Mouse (Mus musculus): ENCODE measurements around the gene Aldh9a1. TPM values are rescaled to one million over a fixed set of nuclear protein-coding genes. Genes with fewer than 3 reads are reported as not detected.
A peak's percentile ranks its signal among the peaks of the same experiment; 100 is the strongest.

The Aldh9a1 gene
- 10 to 100 TPM; 18.4 to 20.4 TPM for total RNA-seq (2021)
- 31.5 and 49.6 TPM in 2 replicates for polyA plus RNA-seq (2012; rRNA removed)
- long read RNA-seq, transcript Aldh9a1-201 (11 exons, 2,835 nt): major isoform, 18 of 25 reads
- long read RNA-seq, partial matches to known transcripts: 1 of 25 reads
- long read RNA-seq, other reads (novel, unspliced or antisense): 6 of 25 reads

DNA sequence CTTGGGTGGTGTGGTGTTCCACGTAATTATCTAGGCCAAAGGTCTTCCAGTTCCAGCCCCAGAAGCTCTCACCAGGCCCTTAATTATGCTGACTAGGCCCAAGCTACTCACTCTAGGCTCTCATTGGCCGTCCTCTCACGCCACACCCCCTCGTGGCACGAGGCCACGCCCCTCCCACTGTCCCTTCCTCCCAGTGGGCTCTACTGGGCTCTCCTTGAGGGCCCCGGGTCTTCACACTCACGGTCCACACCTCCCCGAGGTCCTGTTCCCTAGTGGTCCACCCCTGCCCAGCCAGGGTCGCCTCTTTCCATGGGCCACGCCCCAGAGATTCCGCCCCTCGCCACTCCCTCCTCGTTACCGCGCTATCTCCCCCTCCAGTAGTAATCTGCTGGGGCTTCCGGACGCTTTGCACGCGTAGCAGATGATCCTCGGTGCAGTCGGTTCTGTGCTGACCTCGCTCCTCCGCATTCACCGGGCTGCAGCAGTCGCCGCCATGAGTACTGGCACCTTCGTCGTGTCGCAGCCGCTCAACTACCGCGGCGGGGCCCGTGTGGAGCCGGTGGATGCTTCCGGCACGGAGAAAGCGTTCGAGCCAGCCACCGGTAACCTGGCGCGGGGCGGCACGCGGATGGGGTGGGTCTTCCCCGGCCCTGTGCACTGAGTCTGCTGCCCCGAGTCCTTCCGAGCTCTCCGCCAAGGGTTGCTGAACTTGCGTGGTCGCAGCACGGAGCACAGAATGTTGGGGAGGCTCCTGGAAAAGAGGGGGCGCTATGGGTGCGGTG, at the start of gene Aldh9a1:
Gene Aldh9a1 (plus strand): TSS at position 177 of the 782 bp plus-strand sequence.
- TF ChIP-seq POLR2A (IDR thresholded peaks at IDR 0.05; ENCODE audit: insufficient read depth, low read depth, low read length): peak; percentile 50; the same call in 1 of the 2 replicates
- TF ChIP-seq EP300 (IDR thresholded peaks at IDR 0.05; ENCODE audit: insufficient read depth, low read depth, low read length): 0 out of 2 replicates have a peak, but pooled peaks have one; percentile 55
- TF ChIP-seq CTCF (IDR thresholded peaks at IDR 0.05): no peak
- H3K4me1 ChIP-seq (ENCODE audit: control insufficient read depth, insufficient read depth, low read length): no peaks in the 10 kb centered on the region; the same call in 1 of the 2 replicates
- H3K27ac ChIP-seq: peak within 1 kb of the TSS; percentile 95
- H3K9ac ChIP-seq (ENCODE audit: low read depth, low read length): peak within 1 kb of the TSS; percentile 92
- no peaks in the 10 kb centered on the region for H3K36me3 ChIP-seq (ENCODE audit: control insufficient read depth, insufficient read depth, low read length)
- H3K79me2 ChIP-seq (replicated peaks; ENCODE audit: control insufficient read depth, insufficient read depth, low read length): no peaks in the 10 kb centered on the region
- H3K27me3 ChIP-seq (ENCODE audit: control insufficient read depth, insufficient read depth, low read length): no peaks in the 10 kb centered on the region
- DNase-seq: peak; percentile 92 to 95
- WGBS: under 1% methylated on average over 55 of the region's 55 CpGs
- intact Hi-C loops (cut with DNase I): loop anchor here (2.0 to 5.0 kb wide), 3 partner anchors 15 to 43 kb away; partner anchors contain the start of genes Mgst3 and Tmco1
- peak within 1 kb of the TSS; percentile 84 for H3K4me3 ChIP-seq

DNA sequence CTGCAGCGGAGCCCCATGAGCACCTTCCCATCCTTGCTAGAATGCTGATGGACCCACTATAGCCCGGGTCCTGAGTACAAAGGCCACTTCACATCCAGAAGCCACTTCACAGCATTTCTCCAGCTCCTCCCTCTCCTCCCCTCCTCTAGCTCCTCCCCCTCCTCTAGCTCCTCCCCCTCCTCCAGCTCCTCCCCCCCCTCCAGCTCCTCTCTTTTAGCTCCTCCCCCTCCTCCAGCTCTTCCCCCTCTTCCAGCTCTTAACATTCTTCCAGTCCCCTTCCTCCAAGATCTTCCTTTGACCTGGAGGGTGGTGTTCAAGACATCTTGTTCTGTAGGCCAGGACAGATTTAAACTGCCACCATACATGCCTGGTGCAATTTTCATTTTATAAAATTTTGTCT, 49.7 kb upstream of the Aldh9a1 start:
- no peaks in the 10 kb centered on the region for H3K4me1 ChIP-seq (ENCODE audit: control insufficient read depth, insufficient read depth, low read length)
- no peaks in the 10 kb centered on the region for H3K79me2 ChIP-seq (replicated peaks; ENCODE audit: control insufficient read depth, insufficient read depth, low read length)
- no peaks in the 10 kb centered on the region for H3K36me3 ChIP-seq (ENCODE audit: control insufficient read depth, insufficient read depth, low read length)
- intact Hi-C loops (cut with DNase I): no loop called here
- TF ChIP-seq EP300 (IDR thresholded peaks at IDR 0.05; ENCODE audit: insufficient read depth, low read depth, low read length) (no peak), POLR2A (IDR thresholded peaks at IDR 0.05; ENCODE audit: insufficient read depth, low read depth, low read length) (no peak), CTCF (IDR thresholded peaks at IDR 0.05) (no peak)
- H3K9ac ChIP-seq (ENCODE audit: low read depth, low read length): no peak overlapping the region
- 71% methylated on average over 2 of the region's 2 CpGs for WGBS
- no peak overlapping the region for H3K4me3 ChIP-seq
- no peak for DNase-seq
- H3K27me3 ChIP-seq (ENCODE audit: control insufficient read depth, insufficient read depth, low read length): no peaks in the 10 kb centered on the region
- H3K27ac ChIP-seq: no peak overlapping the region

DNA sequence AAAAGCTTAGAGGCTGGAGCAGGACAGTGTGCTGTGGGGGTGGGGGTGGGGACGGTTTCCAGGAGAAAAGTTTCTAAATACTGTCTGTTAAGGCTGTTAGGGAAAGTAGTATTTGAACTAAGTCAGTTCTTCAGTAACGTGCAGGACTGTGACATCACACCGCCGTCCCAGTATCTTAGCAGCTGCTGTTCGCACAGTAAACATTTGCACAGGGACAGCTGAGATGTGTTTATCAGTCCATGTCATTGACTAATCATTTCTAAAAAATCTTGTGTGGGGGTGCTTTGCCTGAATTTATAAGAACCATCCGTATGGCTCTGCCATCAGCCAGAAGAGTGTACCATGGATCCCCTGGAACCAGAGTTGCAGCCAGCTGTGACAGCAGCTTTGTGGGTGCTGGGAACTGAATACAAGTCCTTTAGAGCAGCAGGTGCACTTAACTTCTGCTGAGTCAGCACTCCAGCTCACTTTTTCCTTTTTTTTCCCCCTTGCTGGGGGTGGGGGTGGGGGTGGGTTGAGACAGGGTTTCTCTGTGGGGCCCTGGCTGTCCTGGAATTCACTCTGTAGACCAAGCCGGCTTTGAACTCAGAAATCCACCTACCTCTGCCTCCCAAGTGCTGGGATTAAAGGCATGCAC, 44.2 kb upstream of the Aldh9a1 start:
- DNase-seq: no peak
- Histone ChIP-seq H3K79me2 (replicated peaks; ENCODE audit: control insufficient read depth, insufficient read depth, low read length) (no peaks in the 10 kb centered on the region), H3K27me3 (ENCODE audit: control insufficient read depth, insufficient read depth, low read length) (no peaks in the 10 kb centered on the region), H3K4me3 (no peak overlapping the region), H3K4me1 (ENCODE audit: control insufficient read depth, insufficient read depth, low read length) (peaks cover 1% of the 10 kb centered on the region), H3K9ac (ENCODE audit: low read depth, low read length) (no peak overlapping the region), H3K27ac (no peak overlapping the region), H3K36me3 (ENCODE audit: control insufficient read depth, insufficient read depth, low read length) (no peaks in the 10 kb centered on the region)
- no peak for TF ChIP-seq CTCF (IDR thresholded peaks at IDR 0.05)
- TF ChIP-seq POLR2A (IDR thresholded peaks at IDR 0.05; ENCODE audit: insufficient read depth, low read depth, low read length): no peak
- no peak for TF ChIP-seq EP300 (IDR thresholded peaks at IDR 0.05; ENCODE audit: insufficient read depth, low read depth, low read length)
- intact Hi-C loops (cut with DNase I): loop anchor here (5.0 kb wide), 2 partner anchors 42 to 83 kb away; partner anchors contain the start of gene Aldh9a1
- 56% methylated on average over 7 of the region's 7 CpGs for WGBS

- no peaks in the 10 kb centered on the region for H3K27me3 ChIP-seq (ENCODE audit: control insufficient read depth, insufficient read depth, low read length)
- H3K4me1 ChIP-seq (ENCODE audit: control insufficient read depth, insufficient read depth, low read length): peaks cover 1% of the 10 kb centered on the region
- no peak overlapping the region for H3K9ac ChIP-seq (ENCODE audit: low read depth, low read length)
- intact Hi-C loops (cut with DNase I): loop anchor here (5.0 kb wide), 2 partner anchors 41 to 84 kb away; partner anchors contain the start of gene Aldh9a1
- 53% methylated on average over 5 of the region's 5 CpGs for WGBS
- no peak overlapping the region for H3K4me3 ChIP-seq
- no peaks in the 10 kb centered on the region for H3K79me2 ChIP-seq (replicated peaks; ENCODE audit: control insufficient read depth, insufficient read depth, low read length)
- H3K27ac ChIP-seq: no peak overlapping the region
- DNase-seq: peak; percentile 44 to 45
- TF ChIP-seq CTCF (IDR thresholded peaks at IDR 0.05) (peak; percentile 70), POLR2A (IDR thresholded peaks at IDR 0.05; ENCODE audit: insufficient read depth, low read depth, low read length) (no peak), EP300 (IDR thresholded peaks at IDR 0.05; ENCODE audit: insufficient read depth, low read depth, low read length) (no peak)
- no peaks in the 10 kb centered on the region for H3K36me3 ChIP-seq (ENCODE audit: control insufficient read depth, insufficient read depth, low read length)
Measured at GRCm38 (mm10) chr1:167306451-167307240, 43.1 kb upstream of the Aldh9a1 start.

DNA sequence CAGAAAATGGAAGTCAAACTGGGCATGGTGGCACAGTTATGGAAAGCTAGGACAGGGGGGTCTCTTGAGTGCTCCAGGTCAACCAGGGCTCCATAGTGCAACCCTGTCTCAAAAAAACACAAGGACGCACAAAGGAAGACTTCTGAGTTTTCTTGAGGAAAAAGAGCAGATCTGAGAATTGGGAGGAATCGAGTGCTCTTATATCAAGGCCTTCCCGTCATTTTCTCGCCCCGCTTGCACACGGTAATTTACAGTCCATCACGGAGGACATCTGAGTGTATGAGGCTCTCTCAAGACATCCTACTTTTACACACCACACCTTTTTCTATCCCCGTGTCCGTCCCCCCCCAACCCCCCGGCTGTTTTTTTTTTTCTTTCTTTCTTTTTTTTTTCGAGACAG, 42.1 kb upstream of the Aldh9a1 start:
- WGBS: 47% methylated on average over 11 of the region's 11 CpGs
- H3K79me2 ChIP-seq (replicated peaks; ENCODE audit: control insufficient read depth, insufficient read depth, low read length): no peaks in the 10 kb centered on the region
- no peak overlapping the region for H3K9ac ChIP-seq (ENCODE audit: low read depth, low read length)
- TF ChIP-seq CTCF (IDR thresholded peaks at IDR 0.05) (no peak), EP300 (IDR thresholded peaks at IDR 0.05; ENCODE audit: insufficient read depth, low read depth, low read length) (no peak), POLR2A (IDR thresholded peaks at IDR 0.05; ENCODE audit: insufficient read depth, low read depth, low read length) (no peak)
- H3K36me3 ChIP-seq (ENCODE audit: control insufficient read depth, insufficient read depth, low read length): no peaks in the 10 kb centered on the region
- intact Hi-C loops (cut with DNase I): loop anchor here (1.0 to 5.0 kb wide), 3 partner anchors 22 to 85 kb away; partner anchors contain the start of genes Aldh9a1 and Uck2
- H3K27ac ChIP-seq: no peak overlapping the region
- no peaks in the 10 kb centered on the region for H3K27me3 ChIP-seq (ENCODE audit: control insufficient read depth, insufficient read depth, low read length)
- peaks cover 1% of the 10 kb centered on the region for H3K4me1 ChIP-seq (ENCODE audit: control insufficient read depth, insufficient read depth, low read length)
- no peak for DNase-seq
- H3K4me3 ChIP-seq: peak overlapping the region; percentile 73; the same call in 1 of the 2 replicates
